Mouse (Mus musculus) midbrain, postnatal 0 days (tissue): Measurements from ENCODE around the gene Sarm1. TPM values are rescaled to one million over a fixed set of nuclear protein-coding genes. Genes with fewer than 3 reads are reported as not detected.

ENCODE experiments used
- ATAC-seq: fragments of 200-750 bp; cut with Nextera tagmentation; 2 replicates; pipeline ENCODE4 v1.8.0; 2017; ENCODE audit warnings: moderate number of reproducible peaks, mild to moderate bottlenecking, moderate TSS enrichment, moderate library complexity; ENCODE audit not compliant: low FRiP score
- DNase-seq: peaks from one replicate; pipeline ENCODE4 v3.0.0-alpha.2; 2015; ENCODE audit warnings: low spot score
- H3K27ac ChIP-seq: fragments of 300-500 bp; sonication (generic); 2 replicates; pipeline ENCODE4 v1.5.1; 2014; ENCODE audit warnings: low read depth, mild to moderate bottlenecking, low read length, mixed read lengths
- H3K27me3 ChIP-seq: fragments of 300-500 bp; sonication (generic); 2 replicates; pipeline ENCODE4 v1.6.1; 2014; ENCODE audit warnings: low read length, control low read depth, mixed read lengths; ENCODE audit not compliant: insufficient read depth
- H3K36me3 ChIP-seq: fragments of 300-500 bp; sonication (generic); 2 replicates; pipeline ENCODE4 v1.6.1; 2014; ENCODE audit warnings: low read length, control low read depth, mixed read lengths; ENCODE audit not compliant: insufficient read depth
- H3K4me1 ChIP-seq: fragments of 300-500 bp; sonication (generic); 2 replicates; pipeline ENCODE4 v1.6.1; 2014; ENCODE audit warnings: mild to moderate bottlenecking, control low read depth, antibody characterized with exemption, low read length, mixed read lengths; ENCODE audit not compliant: insufficient read depth
- H3K4me2 ChIP-seq: fragments of 300-500 bp; sonication (generic); 2 replicates; pipeline ENCODE4 v1.6.1; 2014; ENCODE audit warnings: low read depth, mild to moderate bottlenecking, low read length, mixed read lengths; ENCODE audit not compliant: poor library complexity, severe bottlenecking
- H3K4me3 ChIP-seq: fragments of 300-500 bp; sonication (generic); 2 replicates; pipeline ENCODE4 v1.5.1; 2014; ENCODE audit warnings: low read depth, mild to moderate bottlenecking, low read length, moderate library complexity
- H3K9ac ChIP-seq: fragments of 300-500 bp; sonication (generic); replicated peaks from 2 replicates; pipeline ENCODE4 v1.6.1; 2014; ENCODE audit warnings: mild to moderate bottlenecking, low read length, moderate library complexity, mixed read lengths; ENCODE audit not compliant: poor library complexity, severe bottlenecking
- H3K9me3 ChIP-seq: fragments of 300-500 bp; sonication (generic); 2 replicates; pipeline ENCODE4 v1.6.1; 2016; ENCODE audit warnings: low read length, control low read depth
- CTCF ChIP-seq: IDR thresholded peaks from 2 replicates; pipeline ENCODE4 v1.5.1; 2016; ENCODE audit warnings: antibody characterized with exemption, mild to moderate bottlenecking
- WGBS: fragments of 180-500 bp; shearing (Covaris S2); extraction: QIAGEN DNeasy Blood & Tissue Kit; methylation state at CpG from one replicate; pipeline ENCODE4 v1.1.7; 2014; 5-methylcytosine and 5-hydroxymethylcytosine counted together
- polyA plus RNA-seq: library from polyadenylated mRNA; unstranded; fragments of >200 nt; fragmentation: Nextera tagmentation; extraction: Ambion mirVana; gene quantifications from 2 replicates; pipeline ENCODE4 v1.2.1, GENCODE M21; 2015
- total RNA-seq: library from RNA; depleted of rRNA; stranded (reverse); fragments of >200 nt; gene quantifications from 2 replicates; pipeline ENCODE4 v1.2.3, GENCODE M21; 2014

Gene Sarm1
- total and polyA plus RNA-seq, 2 experiments from 2014 or later, result 40.1 to 66.3 TPM

DNA sequence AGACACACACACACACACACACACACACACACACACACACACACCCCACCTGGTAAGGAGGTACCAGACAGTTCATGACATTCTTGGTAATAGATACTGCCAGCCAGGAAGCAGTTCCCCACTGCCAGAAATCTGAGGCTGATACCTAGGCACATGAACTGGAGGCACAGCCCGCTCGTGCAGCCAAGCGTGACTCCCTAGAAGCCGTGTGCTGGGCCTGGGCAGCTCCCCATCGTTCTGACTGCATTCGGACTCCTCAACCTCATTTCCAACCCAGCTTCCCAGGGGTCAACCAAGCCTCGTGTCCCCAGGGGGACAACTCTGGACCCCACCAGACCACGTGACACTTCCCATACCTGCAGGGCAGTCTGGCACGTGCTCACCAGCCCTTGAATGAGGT, 31.2 kb upstream of the Sarm1 start:
- no peak for DNase-seq
- WGBS, result 77% methylated on average over 9 of the region's 9 CpGs
- Histone ChIP-seq H3K27ac (no peak overlapping the region), H3K36me3 (peaks cover 58% of the 10 kb centered on the region), H3K9ac (no peak overlapping the region), H3K4me3 (no peak overlapping the region), H3K4me1 (no peaks in the 10 kb centered on the region), H3K9me3 (no peaks in the 10 kb centered on the region), H3K27me3 (no peaks in the 10 kb centered on the region), H3K4me2 (no peak overlapping the region)
- no peak for TF ChIP-seq CTCF
- ATAC-seq, result no peak

- TF ChIP-seq CTCF, result no peak
- ATAC-seq (no peak), DNase-seq (peak; percentile 61)
- no peaks in the 10 kb centered on the region for H3K4me1 ChIP-seq
- no peak overlapping the region for H3K4me3 ChIP-seq
- no peak overlapping the region for H3K27ac ChIP-seq
- H3K27me3 ChIP-seq, result no peaks in the 10 kb centered on the region
- no peak overlapping the region for H3K9ac ChIP-seq
- peaks cover 84% of the 10 kb centered on the region for H3K36me3 ChIP-seq
- 69% methylated on average over 2 of the region's 2 CpGs for WGBS
- no peak overlapping the region for H3K4me2 ChIP-seq
- no peaks in the 10 kb centered on the region for H3K9me3 ChIP-seq
Observed at GRCm38 (mm10) chr11:78524838-78525237, 27.3 kb upstream of the Sarm1 start.

- no peak overlapping the region for H3K27ac ChIP-seq
- WGBS, result 76% methylated on average over 9 of the region's 9 CpGs
- no peak overlapping the region for H3K9ac ChIP-seq
- no peak for TF ChIP-seq CTCF
- H3K36me3 ChIP-seq, result peaks cover 84% of the 10 kb centered on the region
- DNase-seq, result peak; percentile 44
- H3K4me1 ChIP-seq, result no peaks in the 10 kb centered on the region
- no peaks in the 10 kb centered on the region for H3K27me3 ChIP-seq
- H3K4me3 ChIP-seq, result no peak overlapping the region
- H3K4me2 ChIP-seq, result no peak overlapping the region
- H3K9me3 ChIP-seq, result no peaks in the 10 kb centered on the region
- ATAC-seq, result no peak
Observed at GRCm38 (mm10) chr11:78523241-78523955, 25.8 kb upstream of the Sarm1 start.

DNA sequence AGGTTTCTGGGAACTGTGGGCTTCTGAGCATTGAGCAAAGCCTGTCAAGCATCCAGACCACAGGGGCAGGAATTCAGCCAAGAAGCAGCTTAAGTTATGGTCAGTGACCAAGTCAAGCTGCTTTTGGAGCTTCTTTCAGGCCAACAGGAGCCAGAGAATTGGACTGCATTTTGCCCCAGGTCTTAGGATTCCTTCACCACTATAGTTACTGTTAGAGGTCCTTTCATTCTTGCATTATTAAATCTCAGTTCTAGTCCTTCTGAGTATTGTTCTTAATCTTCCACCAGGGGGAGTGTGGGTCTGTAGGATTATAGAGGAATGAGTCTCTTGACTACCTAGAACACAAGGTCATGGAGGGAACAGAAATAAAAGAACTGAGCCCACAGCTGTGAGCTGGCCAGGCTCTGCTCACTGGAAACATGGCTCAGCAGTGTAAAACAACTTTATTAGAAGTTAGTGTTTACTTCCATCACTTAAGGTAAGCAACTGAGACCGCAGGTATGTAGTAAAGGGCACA, 25.0 kb upstream of the Sarm1 start:
- Histone ChIP-seq H3K4me3 (no peak overlapping the region), H3K4me2 (no peak overlapping the region), H3K9ac (no peak overlapping the region), H3K4me1 (no peaks in the 10 kb centered on the region), H3K36me3 (peaks cover 85% of the 10 kb centered on the region), H3K27ac (0 out of 2 replicates have a peak overlapping the region, but pooled peaks have one; percentile 3), H3K9me3 (no peaks in the 10 kb centered on the region), H3K27me3 (no peaks in the 10 kb centered on the region)
- peak; percentile 60 for TF ChIP-seq CTCF
- 88% methylated on average over 1 of the region's 1 CpGs for WGBS
- DNase-seq, result peak; percentile 31
- ATAC-seq, result no peak

DNA sequence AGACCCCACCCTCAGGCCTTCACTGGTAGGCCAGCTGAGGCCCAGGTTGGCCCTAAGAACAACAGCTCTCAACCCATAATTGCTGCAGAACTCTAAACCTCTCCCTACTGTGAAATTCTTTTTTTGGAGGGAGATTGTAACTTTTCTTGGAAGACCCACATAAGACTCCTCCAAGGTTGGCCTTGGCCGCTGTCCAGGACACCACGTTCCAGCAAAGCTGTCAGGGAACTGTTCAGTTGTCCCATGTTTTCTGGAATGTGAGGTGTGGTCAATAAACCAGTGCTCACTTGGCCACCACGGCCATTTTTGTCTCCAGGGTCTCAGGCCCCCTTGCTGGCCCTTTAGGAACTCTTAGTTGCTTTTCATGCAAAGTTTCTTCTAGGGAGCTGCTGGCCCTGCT, 24.3 kb upstream of the Sarm1 start:
- Histone ChIP-seq H3K4me3 (no peak overlapping the region), H3K27ac (0 out of 2 replicates have a peak overlapping the region, but pooled peaks have one; percentile 3), H3K9ac (no peak overlapping the region), H3K36me3 (peaks cover 81% of the 10 kb centered on the region), H3K9me3 (no peaks in the 10 kb centered on the region), H3K27me3 (no peaks in the 10 kb centered on the region), H3K4me2 (no peak overlapping the region), H3K4me1 (no peaks in the 10 kb centered on the region)
- WGBS, result 94% methylated on average over 3 of the region's 3 CpGs
- no peak for DNase-seq
- ATAC-seq, result no peak
- TF ChIP-seq CTCF, result no peak

DNA sequence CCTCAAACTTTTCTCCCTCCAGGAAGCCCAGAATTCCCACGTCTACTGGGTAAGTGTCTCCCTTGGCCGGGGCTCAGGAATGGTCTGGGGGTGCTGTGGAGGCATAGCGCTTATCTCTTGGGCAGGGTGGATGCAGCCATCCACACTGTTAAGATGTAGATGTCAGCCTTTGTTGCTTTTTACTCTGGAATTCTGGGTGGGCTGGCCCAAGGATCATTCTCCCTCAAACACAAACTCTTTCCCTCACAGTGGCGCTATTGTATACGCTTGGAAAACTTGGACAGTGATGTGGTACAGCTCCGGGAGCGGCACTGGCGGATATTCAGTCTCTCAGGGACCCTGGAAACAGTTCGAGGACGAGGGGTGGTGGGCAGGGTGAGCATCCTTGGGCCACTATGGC, 21.4 kb upstream of the Sarm1 start:
- Histone ChIP-seq H3K27ac (no peak overlapping the region), H3K4me3 (no peak overlapping the region), H3K4me1 (no peaks in the 10 kb centered on the region), H3K36me3 (peaks cover 68% of the 10 kb centered on the region), H3K27me3 (no peaks in the 10 kb centered on the region), H3K9ac (no peak overlapping the region), H3K4me2 (no peak overlapping the region), H3K9me3 (no peaks in the 10 kb centered on the region)
- TF ChIP-seq CTCF, result no peak
- DNase-seq (no peak), ATAC-seq (no peak)
- WGBS, result 86% methylated on average over 10 of the region's 10 CpGs
